Mouse (Mus musculus) forebrain, postnatal 0 days (tissue): ENCODE measurements around the gene Satb2. TPM values are rescaled to one million over a fixed set of nuclear protein-coding genes. Genes with fewer than 3 reads are reported as not detected.
A peak's percentile ranks its signal among the peaks of the same experiment; 100 is the strongest.

Experiments
- ATAC-seq: fragments of 200-750 bp; cut with Nextera tagmentation; 2 replicates; pipeline ENCODE4 v1.8.0; 2017; ENCODE audit warnings: mild to moderate bottlenecking, moderate library complexity
- DNase-seq: peaks from one replicate; pipeline ENCODE4 v3.0.0-alpha.2; 2015
- H3K27ac ChIP-seq: fragments of 300-500 bp; sonication (generic); 2 replicates; pipeline ENCODE4 v1.5.1; 2014; ENCODE audit warnings: low read depth, mild to moderate bottlenecking, antibody characterized with exemption, low read length, moderate library complexity, mixed read lengths
- H3K27me3 ChIP-seq: fragments of 300-500 bp; sonication (generic); 2 replicates; pipeline ENCODE4 v1.6.1; 2014; ENCODE audit warnings: mild to moderate bottlenecking, low read length, mixed read lengths; ENCODE audit not compliant: insufficient read depth
- H3K36me3 ChIP-seq: fragments of 300-500 bp; sonication (generic); 2 replicates; pipeline ENCODE4 v1.6.1; 2014; ENCODE audit warnings: mild to moderate bottlenecking, moderate library complexity; ENCODE audit not compliant: insufficient read depth
- H3K4me1 ChIP-seq: fragments of 300-500 bp; sonication (generic); 2 replicates; pipeline ENCODE4 v1.6.1; 2014; ENCODE audit warnings: antibody characterized with exemption; ENCODE audit not compliant: insufficient read depth
- H3K4me2 ChIP-seq: fragments of 300-500 bp; sonication (generic); 2 replicates; pipeline ENCODE4 v1.6.1; 2014; ENCODE audit warnings: low read depth, mild to moderate bottlenecking, moderate library complexity
- H3K4me3 ChIP-seq: fragments of 300-500 bp; sonication (generic); 2 replicates; pipeline ENCODE4 v1.5.1; 2014; ENCODE audit warnings: low read depth, low read length, mixed read lengths
- H3K9ac ChIP-seq: fragments of 300-500 bp; sonication (generic); 2 replicates; pipeline ENCODE4 v1.6.1; 2014; ENCODE audit warnings: mild to moderate bottlenecking
- H3K9me3 ChIP-seq: fragments of 300-500 bp; sonication (generic); 2 replicates; pipeline ENCODE4 v1.6.1; 2016; ENCODE audit warnings: low read length
- CTCF ChIP-seq: sonication (generic); IDR thresholded peaks from 2 replicates; pipeline ENCODE4 v1.5.1; 2016; ENCODE audit warnings: antibody characterized with exemption, control low read depth, low read depth
- WGBS: fragments of 180-500 bp; shearing (Covaris S2); extraction: QIAGEN DNeasy Blood & Tissue Kit; methylation state at CpG from one replicate; pipeline ENCODE4 v1.1.7; 2014; 5-methylcytosine and 5-hydroxymethylcytosine counted together
- polyA plus RNA-seq: library from polyadenylated mRNA; unstranded; fragments of >200 nt; fragmentation: Nextera tagmentation; extraction: Ambion mirVana; gene quantifications from 2 replicates; pipeline ENCODE4 v1.2.1, GENCODE M21; 2015
- total RNA-seq: library from RNA; depleted of rRNA; stranded (reverse); fragments of >200 nt; gene quantifications from 2 replicates; pipeline ENCODE4 v1.2.3, GENCODE M21; 2014

The Satb2 gene
- total and polyA plus RNA-seq, 2 experiments from 2014 or later, result 21.7 to 57.1 TPM

- Histone ChIP-seq H3K9ac (peak overlapping the region; percentile 81), H3K36me3 (no peaks in the 10 kb centered on the region), H3K9me3 (no peaks in the 10 kb centered on the region), H3K27me3 (peaks cover 12% of the 10 kb centered on the region; the same call in 1 of the 2 replicates), H3K4me3 (peak overlapping the region; percentile 75), H3K4me1 (no peaks in the 10 kb centered on the region), H3K27ac (peak overlapping the region; percentile 96), H3K4me2 (peak overlapping the region; percentile 99)
- DNase-seq (peak; percentile 84), ATAC-seq (peak; percentile 7; the same call in 1 of the 2 replicates)
- TF ChIP-seq CTCF, result no peak
- WGBS, result 4% methylated on average over 47 of the region's 47 CpGs
These were observed 8.8 kb downstream of the Satb2 start for GRCm38 (mm10) chr1:56969364-56970360.

- H3K9me3 ChIP-seq, result no peaks in the 10 kb centered on the region
- H3K4me3 ChIP-seq, result peak overlapping the region; percentile 33
- DNase-seq (no peak), ATAC-seq (no peak)
- H3K4me2 ChIP-seq, result peak overlapping the region; percentile 43
- H3K36me3 ChIP-seq, result no peaks in the 10 kb centered on the region
- TF ChIP-seq CTCF, result no peak
- 57% methylated on average over 3 of the region's 3 CpGs for WGBS
- peak overlapping the region; percentile 84 for H3K27ac ChIP-seq
- H3K9ac ChIP-seq, result peak overlapping the region; percentile 55
- no peaks in the 10 kb centered on the region for H3K4me1 ChIP-seq
- peaks cover 4% of the 10 kb centered on the region; the same call in 1 of the 2 replicates for H3K27me3 ChIP-seq
These were observed 12.4 kb downstream of the Satb2 start for GRCm38 (mm10) chr1:56965879-56966579.

- ATAC-seq, result no peak
- DNase-seq, result no peak
- H3K9me3 ChIP-seq, result no peaks in the 10 kb centered on the region
- TF ChIP-seq CTCF, result no peak
- H3K27me3 ChIP-seq, result no peaks in the 10 kb centered on the region
- peak overlapping the region; percentile 55 for H3K9ac ChIP-seq
- H3K4me2 ChIP-seq, result peak overlapping the region; percentile 43
- WGBS, result 74% methylated on average over 7 of the region's 7 CpGs
- no peaks in the 10 kb centered on the region for H3K4me1 ChIP-seq
- H3K36me3 ChIP-seq, result no peaks in the 10 kb centered on the region; the same call in 1 of the 2 replicates
- H3K4me3 ChIP-seq, result peak overlapping the region; percentile 33
- H3K27ac ChIP-seq, result peak overlapping the region; percentile 84
These were observed 14.0 kb downstream of the Satb2 start for GRCm38 (mm10) chr1:56964493-56964892.

- no peak for TF ChIP-seq CTCF
- H3K9me3 ChIP-seq, result no peaks in the 10 kb centered on the region
- peak overlapping the region; percentile 53 for H3K9ac ChIP-seq
- H3K4me2 ChIP-seq, result peak overlapping the region; percentile 37
- no peak for DNase-seq
- H3K4me3 ChIP-seq, result peak overlapping the region; percentile 20
- no peaks in the 10 kb centered on the region for H3K27me3 ChIP-seq
- 56% methylated on average over 4 of the region's 4 CpGs for whole genome bisulfite sequencing
- peak overlapping the region; percentile 76 for H3K27ac ChIP-seq
- H3K4me1 ChIP-seq, result 0 out of 2 replicates have a peak, but pooled peaks cover 1% of the 10 kb centered on the region
- H3K36me3 ChIP-seq, result no peaks in the 10 kb centered on the region; the same call in 1 of the 2 replicates
- ATAC-seq, result peak; percentile 14; the same call in 1 of the 2 replicates
These were observed 15.2 kb downstream of the Satb2 start for GRCm38 (mm10) chr1:56963291-56963690.

- Histone ChIP-seq H3K27me3 (no peaks in the 10 kb centered on the region), H3K9ac (peak overlapping the region; percentile 29; the same call in 1 of the 2 replicates), H3K27ac (peak overlapping the region; percentile 74), H3K4me3 (0 out of 2 replicates have a peak overlapping the region, but pooled peaks have one; percentile 0), H3K9me3 (no peaks in the 10 kb centered on the region), H3K36me3 (no peaks in the 10 kb centered on the region; the same call in none of the 2 replicates), H3K4me1 (0 out of 2 replicates have a peak, but pooled peaks cover 3% of the 10 kb centered on the region), H3K4me2 (peak overlapping the region; percentile 33)
- WGBS, result 77% methylated on average over 5 of the region's 5 CpGs
- no peak for TF ChIP-seq CTCF
- ATAC-seq (no peak), DNase-seq (no peak)
These were observed 19.5 kb downstream of the Satb2 start for GRCm38 (mm10) chr1:56958996-56959395.

- DNase-seq (no peak), ATAC-seq (peak; percentile 38; the same call in 1 of the 2 replicates)
- peak overlapping the region; percentile 74; the same call in 1 of the 2 replicates for H3K27ac ChIP-seq
- no peak for TF ChIP-seq CTCF
- no peaks in the 10 kb centered on the region for H3K9me3 ChIP-seq
- H3K4me3 ChIP-seq, result no peak overlapping the region
- H3K36me3 ChIP-seq, result no peaks in the 10 kb centered on the region; the same call in none of the 2 replicates
- WGBS, result 80% methylated on average over 7 of the region's 7 CpGs
- peak overlapping the region; percentile 29 for H3K9ac ChIP-seq
- H3K4me1 ChIP-seq, result 0 out of 2 replicates have a peak, but pooled peaks cover 7% of the 10 kb centered on the region
- H3K4me2 ChIP-seq, result peak overlapping the region; percentile 33
- H3K27me3 ChIP-seq, result no peaks in the 10 kb centered on the region
These were observed 20.5 kb downstream of the Satb2 start for GRCm38 (mm10) chr1:56957942-56958341.
